Mouse (Mus musculus) hematopoietic multipotent progenitor cell, adult 10-12 weeks (in vitro differentiated cells): ENCODE measurements around the gene Gm14325. TPM values are rescaled to one million over a fixed set of nuclear protein-coding genes. Genes with fewer than 3 reads are reported as not detected.

Experiments used
- polyA plus RNA-seq: library from polyadenylated mRNA; stranded (reverse); fragments of >175 nt; gene quantifications from 2 replicates; pipeline ENCODE4 v1.2.3, GENCODE M21; 2012; ENCODE audit warnings: low replicate concordance

Gm14325 gene
- polyA plus RNA-seq = 0.70 TPM in 1 of 2 replicates, not detected in the other

DNA sequence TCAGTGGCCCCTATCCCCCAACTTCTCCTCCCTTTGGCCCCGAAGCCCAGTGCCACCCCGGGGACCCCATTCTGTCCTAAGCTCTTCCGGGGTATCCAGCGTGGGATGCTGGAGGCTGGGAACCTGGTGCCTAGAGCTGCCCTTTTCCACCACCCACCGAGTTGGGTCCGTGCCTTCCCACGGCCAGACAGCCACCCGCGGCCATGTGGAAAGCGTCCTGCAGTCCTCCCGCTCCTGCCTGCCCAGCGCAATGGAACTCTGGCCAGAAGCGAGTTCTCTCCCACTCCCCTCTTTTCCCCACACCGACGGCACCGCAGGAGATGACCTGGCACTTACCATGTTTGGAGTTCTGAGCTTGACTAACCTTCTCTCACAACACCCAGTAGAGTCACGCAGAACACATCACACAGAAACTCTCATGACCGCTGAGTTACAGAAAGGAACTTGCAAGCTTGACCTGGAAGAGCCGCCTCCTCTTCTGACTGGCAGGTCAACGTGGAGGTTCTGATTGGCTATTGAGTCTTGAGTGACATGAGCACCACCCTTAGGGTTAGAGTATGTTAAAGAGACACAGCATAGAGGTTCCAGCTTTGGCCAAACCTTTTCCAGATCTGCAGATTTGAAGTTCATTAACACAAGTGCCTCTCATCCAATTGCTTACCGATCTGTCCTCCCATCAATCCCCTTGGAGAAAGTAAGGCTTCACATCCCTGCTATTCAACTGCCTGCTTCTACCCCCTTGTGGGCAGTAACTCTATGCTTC lies at the start of gene Gm14325:
Gene Gm14325, minus strand, starts transcription at position 436 of the 763 bp plus-strand sequence.

Other genes starting within 250 kb of the Gm14325 start
- gene Gm14322, start 81.0 kb downstream of the Gm14325 start, polyA plus RNA-seq = not detected in 2 replicates
- gene Gm14327, start 56.8 kb upstream of the Gm14325 start, polyA plus RNA-seq = not detected in 2 replicates
- not detected in 2 replicates for gene Zfp972, start 85.3 kb upstream of the Gm14325 start, polyA plus RNA-seq
- 1.3 and 1.5 TPM in 2 replicates for gene Gm14326, start 117.0 kb upstream of the Gm14325 start, polyA plus RNA-seq
- 1.2 and 2.2 TPM in 2 replicates for gene Zfp971, start 182.9 kb upstream of the Gm14325 start, polyA plus RNA-seq
- gene Zfp931, start 238.1 kb upstream of the Gm14325 start, polyA plus RNA-seq = 0.57 and 0.65 TPM in 2 replicates